Mouse (Mus musculus): ENCODE data around the gene Cntnap5a. TPM values are rescaled to one million over a fixed set of nuclear protein-coding genes. Genes with fewer than 3 reads are reported as not detected.

Cntnap5a gene
- polyA plus RNA-seq, 2 experiments: not detected

DNA sequence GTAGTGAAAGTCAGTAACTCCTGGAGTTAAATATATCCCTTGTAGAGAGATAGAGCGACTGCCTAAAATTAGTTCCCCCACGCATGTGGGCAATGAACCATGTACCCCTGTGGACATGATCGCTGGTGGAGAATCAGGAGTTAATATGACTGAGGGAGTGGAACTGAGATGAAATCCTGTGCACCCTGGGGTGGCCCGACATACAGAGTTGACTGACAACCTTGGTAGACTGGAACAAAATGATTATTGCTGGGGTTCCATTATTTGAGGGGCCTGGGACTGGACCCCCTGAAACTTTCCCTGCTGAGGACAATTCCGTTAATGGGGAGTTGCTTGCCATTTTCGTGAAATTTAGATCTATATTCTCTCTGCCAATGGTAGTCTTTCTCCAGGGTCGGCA, 683.0 kb downstream of the Cntnap5a start:
- WGBS (ENCODE audit: insufficient replicate concordance): 55% methylated on average over 7 of the region's 7 CpGs
- no peaks in the 10 kb centered on the region for H3K4me1 ChIP-seq (replicated peaks; ENCODE audit: control insufficient read depth in 2 of 2, insufficient read depth in 2 of 2, low read length in 1 of 2)
- ATAC-seq (ENCODE audit: insufficient read depth): no peak

DNA sequence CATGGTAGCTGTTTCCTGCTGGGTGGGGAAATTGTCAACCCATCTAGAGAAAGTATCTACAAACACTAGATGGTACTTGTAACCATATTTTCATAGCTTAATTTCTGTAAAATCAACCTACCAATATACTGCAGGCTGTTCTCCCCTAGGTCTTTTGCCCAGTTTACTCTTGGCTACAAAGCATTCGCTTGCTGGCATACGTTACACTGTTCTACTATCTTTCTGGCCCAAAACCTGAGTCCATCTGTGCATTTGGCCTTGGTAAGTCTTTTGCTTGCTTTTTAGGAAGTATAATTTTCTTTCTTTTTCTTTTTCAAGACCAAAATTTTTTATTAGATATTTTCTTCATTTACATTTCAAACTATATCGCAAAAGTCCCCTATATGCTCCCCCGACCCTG, 686.3 kb downstream of the Cntnap5a start:
- 73% methylated on average over 4 of the region's 4 CpGs for WGBS (ENCODE audit: insufficient replicate concordance)
- no peak overlapping the region for H3K9ac ChIP-seq (replicated peaks)
- H3K27me3 ChIP-seq (ENCODE audit: control insufficient read depth, insufficient read depth, low read length): no peaks in the 10 kb centered on the region
- no peaks in the 10 kb centered on the region for H3K9me3 ChIP-seq (ENCODE audit: control insufficient read depth, low read length)
- H3K27ac ChIP-seq: no peak overlapping the region
- H3K4me3 ChIP-seq (ENCODE audit: insufficient read depth in 1 of 2, low read depth in 2 of 2, low read length in 2 of 2): no peak overlapping the region
- DNase-seq (ENCODE audit: low read depth in 3 of 3, low spot score in 3 of 3): no peak
- H3K36me3 ChIP-seq (replicated peaks; ENCODE audit: control insufficient read depth, insufficient read depth, low read depth): no peaks in the 10 kb centered on the region
- no peak overlapping the region for H3K4me2 ChIP-seq (ENCODE audit: low read depth)
- no peak for ATAC-seq (ENCODE audit: insufficient read depth)
- H3K4me1 ChIP-seq (replicated peaks; ENCODE audit: control insufficient read depth in 2 of 2, insufficient read depth in 2 of 2, low read length in 1 of 2): no peaks in the 10 kb centered on the region
- TF ChIP-seq CTCF (IDR thresholded peaks at IDR 0.05; ENCODE audit: low read depth): no peak
- no peak for TF ChIP-seq EP300 (IDR thresholded peaks at IDR 0.05; ENCODE audit: low read depth)

More for the DNA sequence above, 683.0 kb downstream of the Cntnap5a start:
- Histone ChIP-seq H3K27ac (no peak overlapping the region), H3K4me3 (ENCODE audit: insufficient read depth in 1 of 2, low read depth in 2 of 2, low read length in 2 of 2) (no peak overlapping the region), H3K27me3 (ENCODE audit: control insufficient read depth, insufficient read depth, low read length) (no peaks in the 10 kb centered on the region), H3K9me3 (ENCODE audit: control insufficient read depth, low read length) (no peaks in the 10 kb centered on the region), H3K9ac (replicated peaks) (no peak overlapping the region), H3K4me2 (ENCODE audit: low read depth) (no peak overlapping the region), H3K36me3 (replicated peaks; ENCODE audit: control insufficient read depth, insufficient read depth, low read depth) (no peaks in the 10 kb centered on the region)
- TF ChIP-seq CTCF (IDR thresholded peaks at IDR 0.05; ENCODE audit: low read depth) (no peak), EP300 (IDR thresholded peaks at IDR 0.05; ENCODE audit: low read depth) (no peak)
- no peak for DNase-seq (ENCODE audit: low read depth in 3 of 3, low spot score in 3 of 3)

GRCm38 (mm10) chr1:116373551-116373950, 689.0 kb downstream of the Cntnap5a start:
- Histone ChIP-seq H3K9me3 (ENCODE audit: control insufficient read depth, low read length) (no peaks in the 10 kb centered on the region), H3K4me2 (ENCODE audit: low read depth) (no peak overlapping the region), H3K27ac (no peak overlapping the region), H3K9ac (replicated peaks) (no peak overlapping the region), H3K4me1 (replicated peaks; ENCODE audit: control insufficient read depth in 2 of 2, insufficient read depth in 2 of 2, low read length in 1 of 2) (no peaks in the 10 kb centered on the region), H3K36me3 (replicated peaks; ENCODE audit: control insufficient read depth, insufficient read depth, low read depth) (no peaks in the 10 kb centered on the region), H3K27me3 (ENCODE audit: control insufficient read depth, insufficient read depth, low read length) (no peaks in the 10 kb centered on the region), H3K4me3 (ENCODE audit: insufficient read depth in 1 of 2, low read depth in 2 of 2, low read length in 2 of 2) (no peak overlapping the region)
- ATAC-seq (ENCODE audit: insufficient read depth) (no peak), DNase-seq (ENCODE audit: low read depth in 3 of 3, low spot score in 3 of 3) (no peak)
- TF ChIP-seq EP300 (IDR thresholded peaks at IDR 0.05; ENCODE audit: low read depth) (no peak), CTCF (IDR thresholded peaks at IDR 0.05; ENCODE audit: low read depth) (no peak)
- 48% methylated on average over 1 of the region's 1 CpGs for WGBS (ENCODE audit: insufficient replicate concordance)

GRCm38 (mm10) chr1:116392390-116392789, 707.8 kb downstream of the Cntnap5a start:
- H3K9ac ChIP-seq (replicated peaks): no peak overlapping the region
- DNase-seq (ENCODE audit: low read depth in 3 of 3, low spot score in 3 of 3) (no peak), ATAC-seq (ENCODE audit: insufficient read depth) (no peak)
- no peaks in the 10 kb centered on the region for H3K9me3 ChIP-seq (ENCODE audit: control insufficient read depth, low read length)
- no peaks in the 10 kb centered on the region for H3K4me1 ChIP-seq (replicated peaks; ENCODE audit: control insufficient read depth in 2 of 2, insufficient read depth in 2 of 2, low read length in 1 of 2)
- no peak overlapping the region for H3K27ac ChIP-seq
- no peaks in the 10 kb centered on the region for H3K27me3 ChIP-seq (ENCODE audit: control insufficient read depth, insufficient read depth, low read length)
- no peak overlapping the region for H3K4me2 ChIP-seq (ENCODE audit: low read depth)
- no peaks in the 10 kb centered on the region for H3K36me3 ChIP-seq (replicated peaks; ENCODE audit: control insufficient read depth, insufficient read depth, low read depth)
- no peak overlapping the region for H3K4me3 ChIP-seq (ENCODE audit: insufficient read depth in 1 of 2, low read depth in 2 of 2, low read length in 2 of 2)
- TF ChIP-seq CTCF (IDR thresholded peaks at IDR 0.05; ENCODE audit: low read depth) (no peak), EP300 (IDR thresholded peaks at IDR 0.05; ENCODE audit: low read depth) (no peak)

DNA sequence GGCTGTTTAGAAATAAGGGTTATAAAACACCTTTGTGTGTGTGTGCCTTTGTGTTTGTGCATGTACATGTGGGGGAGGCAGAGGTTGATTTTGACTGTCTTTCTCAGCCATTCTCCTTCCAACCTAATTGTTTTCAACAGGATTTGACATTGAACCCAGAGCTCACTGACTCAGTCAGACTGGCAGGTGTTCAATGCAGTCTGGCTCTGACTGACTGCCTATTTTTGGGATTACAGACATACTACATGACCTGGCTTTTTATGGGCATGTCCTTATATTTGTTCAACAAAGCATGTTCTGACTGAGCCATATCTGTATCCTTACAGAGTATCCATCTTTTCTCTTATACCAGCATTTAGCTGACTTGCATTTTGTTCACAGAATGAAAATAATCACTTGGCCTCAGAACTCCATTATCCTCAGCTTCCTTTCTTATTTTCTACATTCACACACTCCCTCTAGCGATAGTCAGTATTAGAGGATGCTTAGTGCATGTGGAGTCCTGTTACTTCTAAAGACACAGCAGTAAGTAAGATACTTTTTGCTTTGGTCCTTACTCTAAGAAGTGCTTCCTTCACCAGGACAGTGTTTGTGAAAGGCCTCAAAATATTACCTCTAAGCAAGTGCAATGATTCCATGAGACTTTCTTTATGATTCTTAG, 717.6 kb downstream of the Cntnap5a start:
- DNase-seq (ENCODE audit: low read depth in 3 of 3, low spot score in 3 of 3) (no peak), ATAC-seq (ENCODE audit: insufficient read depth) (no peak)
- WGBS (ENCODE audit: insufficient replicate concordance): 57% methylated on average over 1 of the region's 1 CpGs
- TF ChIP-seq EP300 (IDR thresholded peaks at IDR 0.05; ENCODE audit: low read depth): no peak
- no peak for TF ChIP-seq CTCF (IDR thresholded peaks at IDR 0.05; ENCODE audit: low read depth)
- Histone ChIP-seq H3K4me2 (ENCODE audit: low read depth) (no peak overlapping the region), H3K4me1 (replicated peaks; ENCODE audit: control insufficient read depth in 2 of 2, insufficient read depth in 2 of 2, low read length in 1 of 2) (no peaks in the 10 kb centered on the region), H3K27ac (no peak overlapping the region), H3K4me3 (ENCODE audit: insufficient read depth in 1 of 2, low read depth in 2 of 2, low read length in 2 of 2) (no peak overlapping the region), H3K36me3 (replicated peaks; ENCODE audit: control insufficient read depth, insufficient read depth, low read depth) (no peaks in the 10 kb centered on the region), H3K27me3 (ENCODE audit: control insufficient read depth, insufficient read depth, low read length) (no peaks in the 10 kb centered on the region), H3K9me3 (ENCODE audit: control insufficient read depth, low read length) (no peaks in the 10 kb centered on the region), H3K9ac (replicated peaks) (no peak overlapping the region)
